Mouse (Mus musculus) cerebellum, adult 2 months (tissue): ENCODE measurements around the gene Commd7.
A peak's percentile ranks its signal among the peaks of the same experiment; 100 is the strongest.

Experiments used
- CTCF ChIP-seq: fragments of 200-500 bp; IDR thresholded peaks from 2 replicates; pipeline ENCODE4 v1.5.1; 2011; ENCODE audit warnings: low read depth, mild to moderate bottlenecking, control low read depth, low read length, moderate library complexity, borderline replicate concordance; ENCODE audit not compliant: insufficient read depth
- POLR2A ChIP-seq: fragments of 200-500 bp; IDR thresholded peaks from 2 replicates; pipeline ENCODE4 v1.6.1; 2011; ENCODE audit warnings: low read length, control low read depth, borderline replicate concordance; ENCODE audit not compliant: insufficient read depth

GRCm38 (mm10) chr2:153586515-153587174 lies 45.9 kb downstream of the Commd7 start:
- TF ChIP-seq CTCF, result peak; percentile 93
- TF ChIP-seq POLR2A, result no peak
